Comparison of ENCODE assay signal across 8 mouse cellular contexts in the genomic region with DNA sequence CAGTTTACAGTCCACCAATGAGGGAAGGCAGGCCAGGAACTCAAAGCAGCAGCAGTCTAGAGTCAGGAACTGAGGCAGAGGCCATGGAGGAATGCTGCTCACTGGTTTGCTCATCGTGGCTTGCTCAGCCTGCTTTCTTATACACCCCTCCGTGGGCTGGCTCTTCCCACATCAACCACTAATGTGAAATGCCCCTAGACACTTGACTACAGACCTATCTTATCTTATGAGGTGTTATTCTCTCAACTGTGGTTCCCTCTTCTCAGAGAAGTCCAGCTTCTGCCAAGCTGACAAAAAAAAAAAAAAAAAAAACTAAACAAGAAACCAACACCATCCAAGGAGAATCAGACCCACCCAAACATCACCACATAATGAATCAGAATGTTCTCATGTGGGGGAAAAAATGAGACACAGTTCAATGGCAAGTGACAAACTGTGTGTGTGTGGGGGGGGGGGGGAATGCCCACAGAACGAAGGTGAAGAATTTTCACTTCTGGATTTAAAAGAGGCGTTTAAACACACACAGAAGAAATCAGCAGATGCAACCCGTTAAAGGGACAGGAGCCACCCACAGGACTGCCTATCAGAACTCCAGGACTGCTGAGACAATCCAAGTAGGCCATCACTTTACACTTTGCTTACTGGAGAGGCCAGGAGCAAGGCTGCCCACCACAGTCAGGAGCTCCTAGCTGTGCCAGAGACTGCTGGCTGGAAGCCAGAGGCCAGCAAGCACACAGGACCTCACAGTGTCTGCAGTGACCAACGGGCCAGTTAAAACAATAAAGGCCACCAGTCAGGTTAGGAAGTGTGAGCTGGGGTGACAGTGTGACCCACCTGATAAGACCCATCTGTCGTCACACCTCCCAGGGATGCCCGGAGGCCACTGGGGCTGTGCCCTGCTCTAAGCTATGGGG.
DNase-seq lines count a peak whose midpoint lies in the region; ATAC-seq and TF ChIP-seq lines count a peak whose summit lies in the region.
"Had no signal": no experiment of that assay in that cellular context is flagged by ENCODE, and none has a peak within 500 bp of the region (broad histone marks: within the 10 kb centered on the region; RNA-seq: fewer than 3 reads in every experiment).

No protein-coding gene starts in this region.

- H3K27ac ChIP-seq in heart, postnatal 0 days (ENCODE audit: low read depth) = no peak overlapping the region

- peak; percentile 74 for ATAC-seq in heart, postnatal 0 days (ENCODE audit: insufficient read depth, low read depth)
- ATAC-seq in activated CD4-positive, CD25-positive, alpha-beta regulatory T cell, adult 4 months = no peak

- 24% methylated on average over 8 of the region's 8 CpGs for WGBS in heart, postnatal 0 days

- TF ChIP-seq EP300 in heart, postnatal 0 days (IDR thresholded peaks at IDR 0.05; ENCODE audit: low read depth) = no peak

- no peaks in the 10 kb centered on the region for H3K4me1 ChIP-seq in heart, postnatal 0 days (ENCODE audit: control insufficient read depth, insufficient read depth)

- no peak overlapping the region for H3K4me2 ChIP-seq in heart, postnatal 0 days (ENCODE audit: low read depth, low read length)

- H3K36me3 ChIP-seq in heart, postnatal 0 days (replicated peaks; ENCODE audit: control insufficient read depth, insufficient read depth, low read length) = peaks cover 12% of the 10 kb centered on the region; the same call in 1 of the 2 replicates

- DNase-seq in right cerebral cortex, adult 18-20 months = peak; percentile 35
- DNase-seq in right cerebral cortex, postnatal 36 days (ENCODE audit: low spot score in 2 of 2) = no peak
- peak; percentile 71 for DNase-seq in cerebellum, adult 9-10 months
- peak; percentile 56 for DNase-seq in heart, postnatal 0 days (ENCODE audit: low spot score)
- DNase-seq in thymus, postnatal 25 days = no peak
- DNase-seq in thymus, postnatal 36 days = no peak
- DNase-seq: embryo, embryonic 11 days had no signal

- no peak overlapping the region for H3K4me3 ChIP-seq in heart, postnatal 0 days (ENCODE audit: low read depth, low read length)

- no peaks in the 10 kb centered on the region for H3K27me3 ChIP-seq in heart, postnatal 0 days (ENCODE audit: control insufficient read depth, insufficient read depth, low read length)

- H3K9ac ChIP-seq in heart, postnatal 0 days (replicated peaks; ENCODE audit: low read depth, low read length) = no peak overlapping the region

- TF ChIP-seq CTCF in heart, postnatal 0 days (IDR thresholded peaks at IDR 0.05; ENCODE audit: low read depth) = no peak

- H3K9me3 ChIP-seq in heart, postnatal 0 days (replicated peaks; ENCODE audit: control insufficient read depth, low read length) = 0 out of 2 replicates have a peak, but pooled peaks cover 4% of the 10 kb centered on the region

Comparison
In these comparisons a context has a peak if more than half of its experiments do, and no peak if none do; other contexts are left out.
1. DNase-seq: peak in right cerebral cortex, adult 18-20 months (single experiment), cerebellum, adult 9-10 months (single experiment) and heart, postnatal 0 days (single experiment); none in right cerebral cortex, postnatal 36 days (0 of 2), thymus, postnatal 25 days (single experiment) and thymus, postnatal 36 days (0 of 2).